8 mouse cellular contexts compared by ENCODE assay signal in genomic region chr14:62878634-62879430, GRCm38 (mm10). TPM values are rescaled to one million over a fixed set of nuclear protein-coding genes. Genes with fewer than 3 reads are reported as not detected.
A peak's percentile ranks its signal among the peaks of the same experiment; 100 is the strongest.
DNase-seq lines count a peak whose midpoint lies in the region; ATAC-seq and TF ChIP-seq lines count a peak whose summit lies in the region.

No protein-coding gene starts in this region.

- ATAC-seq in midbrain, embryonic 12.5 days (ENCODE audit: low FRiP score, low read depth) = no peak

- H3K9ac ChIP-seq in midbrain, embryonic 12.5 days (replicated peaks) = no peak overlapping the region

- no peaks in the 10 kb centered on the region for H3K27me3 ChIP-seq in hindbrain, embryonic 10.5 days (ENCODE audit: insufficient read depth, poor library complexity, severe bottlenecking)
- no peaks in the 10 kb centered on the region for H3K27me3 ChIP-seq in midbrain, embryonic 12.5 days

- no peak for TF ChIP-seq CTCF in layer of hippocampus, adult 2 months (conservative IDR thresholded peaks at IDR 0.05)

- 66% methylated on average over 7 of the region's 7 CpGs for WGBS in hindbrain, embryonic 10.5 days
- WGBS in midbrain, embryonic 12.5 days = 63% methylated on average over 7 of the region's 7 CpGs

- H3K36me3 ChIP-seq in hindbrain, embryonic 10.5 days = no peaks in the 10 kb centered on the region
- no peaks in the 10 kb centered on the region for H3K36me3 ChIP-seq in midbrain, embryonic 12.5 days

- H3K4me1 ChIP-seq in hindbrain, embryonic 10.5 days (replicated peaks) = peaks cover 53% of the 10 kb centered on the region
- peaks cover 55% of the 10 kb centered on the region for H3K4me1 ChIP-seq in midbrain, embryonic 12.5 days

- no peak overlapping the region for H3K4me2 ChIP-seq in midbrain, embryonic 12.5 days (replicated peaks)

- no peak overlapping the region; the same call in 1 of the 2 replicates for H3K4me3 ChIP-seq in layer of hippocampus, adult 2 months
- H3K4me3 ChIP-seq in hindbrain, embryonic 10.5 days = no peak overlapping the region
- no peak overlapping the region for H3K4me3 ChIP-seq in midbrain, embryonic 12.5 days

- peak; percentile 32 for DNase-seq in adrenal gland, adult 2 months
- DNase-seq in adrenal gland, postnatal 4 days (ENCODE audit: low spot score in 2 of 2) = no peak
- DNase-seq in layer of hippocampus, adult 2 months (ENCODE audit: low spot score in 2 of 2) = no peak
- no peak for DNase-seq in layer of hippocampus, adult 9-10 months (ENCODE audit: low spot score)
- no peak for DNase-seq in hindbrain, embryonic 10.5 days (ENCODE audit: low spot score)
- no peak for DNase-seq in lung, postnatal 14 days
- no peak for DNase-seq in left cerebral cortex, postnatal 10 days (ENCODE audit: extremely low spot score in 1 of 2, low spot score in 2 of 2)

- no peaks in the 10 kb centered on the region for H3K9me3 ChIP-seq in hindbrain, embryonic 10.5 days
- no peaks in the 10 kb centered on the region for H3K9me3 ChIP-seq in midbrain, embryonic 12.5 days

- intact Hi-C loops in left cerebral cortex, postnatal 10 days (cut with DNase I) = no loop called here

- peak overlapping the region; percentile 88 for H3K27ac ChIP-seq in layer of hippocampus, adult 2 months
- peak overlapping the region; percentile 68; the same call in 1 of the 2 replicates for H3K27ac ChIP-seq in hindbrain, embryonic 10.5 days
- peak overlapping the region; percentile 60 for H3K27ac ChIP-seq in midbrain, embryonic 12.5 days (replicated peaks)

RNA-seq across cellular contexts. Expression of gene Wdfy2, which starts 41.4 kb away (rescaled TPM):
- 10 to 100 TPM; 29.5 to 31.9 TPM for total RNA-seq in adrenal gland, adult 2 months (2021)
- 9.0 and 14.0 TPM in 2 replicates for polyA plus RNA-seq in adrenal gland, adult 2 months (2012; rRNA removed)
- 10 to 100 TPM; 33.7 to 35.2 TPM for total RNA-seq in adrenal gland, postnatal 4 days (2021)
- 10 to 100 TPM; 15.2 to 16.5 TPM for total RNA-seq in layer of hippocampus, adult 2 months (2021)
- 12.9 and 14.2 TPM in 2 replicates for polyA plus RNA-seq in hindbrain, embryonic 10.5 days (2016; fragmentation: Nextera tagmentation; extraction: Ambion mirVana)
- polyA plus RNA-seq in midbrain, embryonic 12.5 days (2016; fragmentation: Nextera tagmentation; extraction: Ambion mirVana) = 15.6 and 16.2 TPM in 2 replicates
- total RNA-seq in left cerebral cortex, postnatal 10 days (2021) = 10 to 100 TPM; 11.3 to 11.8 TPM
